Mouse (Mus musculus): ENCODE data around the gene Pdcd1lg2. TPM values are rescaled to one million over a fixed set of nuclear protein-coding genes. Genes with fewer than 3 reads are reported as not detected.

Gene Pdcd1lg2
- polyA plus RNA-seq, 1 experiment, result not detected

GRCm38 (mm10) chr19:29448373-29448772 is 37.7 kb downstream of the Pdcd1lg2 start:
- Histone ChIP-seq H3K27me3 (ENCODE audit: control insufficient read depth, insufficient read depth, low read length) (no peaks in the 10 kb centered on the region), H3K4me3 (replicated peaks; ENCODE audit: insufficient read depth, low read depth, low read length) (no peak overlapping the region), H3K27ac (ENCODE audit: insufficient read depth, low read length) (no peak overlapping the region), H3K4me1 (ENCODE audit: control insufficient read depth, insufficient read depth, low read length) (no peaks in the 10 kb centered on the region)
- TF ChIP-seq CTCF (IDR thresholded peaks at IDR 0.05; ENCODE audit: borderline replicate concordance, insufficient read depth, low read depth, low read length) (no peak), POLR2A (IDR thresholded peaks at IDR 0.05; ENCODE audit: borderline replicate concordance, insufficient read depth, low read length) (no peak)
- 31% methylated on average over 1 of the region's 1 CpGs for WGBS
- DNase-seq, result no peak

GRCm38 (mm10) chr19:29450376-29450775 is 39.7 kb downstream of the Pdcd1lg2 start:
- Histone ChIP-seq H3K4me1 (ENCODE audit: control insufficient read depth, insufficient read depth, low read length) (no peaks in the 10 kb centered on the region), H3K4me3 (replicated peaks; ENCODE audit: insufficient read depth, low read depth, low read length) (no peak overlapping the region), H3K27me3 (ENCODE audit: control insufficient read depth, insufficient read depth, low read length) (no peaks in the 10 kb centered on the region), H3K27ac (ENCODE audit: insufficient read depth, low read length) (no peak overlapping the region)
- no peak for TF ChIP-seq CTCF (IDR thresholded peaks at IDR 0.05; ENCODE audit: borderline replicate concordance, insufficient read depth, low read depth, low read length)
- TF ChIP-seq POLR2A (IDR thresholded peaks at IDR 0.05; ENCODE audit: borderline replicate concordance, insufficient read depth, low read length), result no peak
- DNase-seq, result no peak
- WGBS, result 73% methylated on average over 8 of the region's 8 CpGs

- DNase-seq, result no peak
- H3K4me1 ChIP-seq (ENCODE audit: control insufficient read depth, insufficient read depth, low read length), result no peaks in the 10 kb centered on the region
- WGBS, result 85% methylated on average over 10 of the region's 10 CpGs
- TF ChIP-seq POLR2A (IDR thresholded peaks at IDR 0.05; ENCODE audit: borderline replicate concordance, insufficient read depth, low read length) (no peak), CTCF (IDR thresholded peaks at IDR 0.05; ENCODE audit: borderline replicate concordance, insufficient read depth, low read depth, low read length) (no peak)
- H3K4me3 ChIP-seq (replicated peaks; ENCODE audit: insufficient read depth, low read depth, low read length), result no peak overlapping the region
- no peak overlapping the region for H3K27ac ChIP-seq (ENCODE audit: insufficient read depth, low read length)
- no peaks in the 10 kb centered on the region for H3K27me3 ChIP-seq (ENCODE audit: control insufficient read depth, insufficient read depth, low read length)
Observed at GRCm38 (mm10) chr19:29454141-29454601, 43.5 kb downstream of the Pdcd1lg2 start.

- H3K27ac ChIP-seq (ENCODE audit: insufficient read depth, low read length), result no peak overlapping the region
- DNase-seq, result no peak
- TF ChIP-seq CTCF (IDR thresholded peaks at IDR 0.05; ENCODE audit: borderline replicate concordance, insufficient read depth, low read depth, low read length), result no peak
- no peak for TF ChIP-seq POLR2A (IDR thresholded peaks at IDR 0.05; ENCODE audit: borderline replicate concordance, insufficient read depth, low read length)
- H3K4me1 ChIP-seq (ENCODE audit: control insufficient read depth, insufficient read depth, low read length), result no peaks in the 10 kb centered on the region
- no peak overlapping the region for H3K4me3 ChIP-seq (replicated peaks; ENCODE audit: insufficient read depth, low read depth, low read length)
- WGBS, result 66% methylated on average over 1 of the region's 1 CpGs
- no peaks in the 10 kb centered on the region for H3K27me3 ChIP-seq (ENCODE audit: control insufficient read depth, insufficient read depth, low read length)
Observed at GRCm38 (mm10) chr19:29455156-29455555, 44.4 kb downstream of the Pdcd1lg2 start.

- Histone ChIP-seq H3K27me3 (ENCODE audit: control insufficient read depth, insufficient read depth, low read length) (no peaks in the 10 kb centered on the region), H3K4me1 (ENCODE audit: control insufficient read depth, insufficient read depth, low read length) (no peaks in the 10 kb centered on the region), H3K4me3 (replicated peaks; ENCODE audit: insufficient read depth, low read depth, low read length) (no peak overlapping the region), H3K27ac (ENCODE audit: insufficient read depth, low read length) (no peak overlapping the region)
- 92% methylated on average over 1 of the region's 1 CpGs for WGBS
- no peak for TF ChIP-seq POLR2A (IDR thresholded peaks at IDR 0.05; ENCODE audit: borderline replicate concordance, insufficient read depth, low read length)
- no peak for TF ChIP-seq CTCF (IDR thresholded peaks at IDR 0.05; ENCODE audit: borderline replicate concordance, insufficient read depth, low read depth, low read length)
- no peak for DNase-seq
Observed at GRCm38 (mm10) chr19:29457982-29458381, 47.3 kb downstream of the Pdcd1lg2 start.

GRCm38 (mm10) chr19:29462462-29462861 is 51.7 kb downstream of the Pdcd1lg2 start:
- no peaks in the 10 kb centered on the region for H3K27me3 ChIP-seq (ENCODE audit: control insufficient read depth, insufficient read depth, low read length)
- no peak overlapping the region for H3K4me3 ChIP-seq (replicated peaks; ENCODE audit: insufficient read depth, low read depth, low read length)
- DNase-seq, result no peak
- H3K4me1 ChIP-seq (ENCODE audit: control insufficient read depth, insufficient read depth, low read length), result no peaks in the 10 kb centered on the region
- TF ChIP-seq CTCF (IDR thresholded peaks at IDR 0.05; ENCODE audit: borderline replicate concordance, insufficient read depth, low read depth, low read length), result no peak
- TF ChIP-seq POLR2A (IDR thresholded peaks at IDR 0.05; ENCODE audit: borderline replicate concordance, insufficient read depth, low read length), result no peak
- 88% methylated on average over 4 of the region's 4 CpGs for WGBS
- H3K27ac ChIP-seq (ENCODE audit: insufficient read depth, low read length), result no peak overlapping the region

- TF ChIP-seq CTCF (IDR thresholded peaks at IDR 0.05; ENCODE audit: borderline replicate concordance, insufficient read depth, low read depth, low read length) (no peak), POLR2A (IDR thresholded peaks at IDR 0.05; ENCODE audit: borderline replicate concordance, insufficient read depth, low read length) (no peak)
- 89% methylated on average over 7 of the region's 7 CpGs for WGBS
Observed at GRCm38 (mm10) chr19:29463645-29464395, 53.1 kb downstream of the Pdcd1lg2 start.

GRCm38 (mm10) chr19:29466819-29467218 is 56.1 kb downstream of the Pdcd1lg2 start:
- Histone ChIP-seq H3K27ac (ENCODE audit: insufficient read depth, low read length) (no peak overlapping the region), H3K4me3 (replicated peaks; ENCODE audit: insufficient read depth, low read depth, low read length) (no peak overlapping the region), H3K4me1 (ENCODE audit: control insufficient read depth, insufficient read depth, low read length) (no peaks in the 10 kb centered on the region), H3K27me3 (ENCODE audit: control insufficient read depth, insufficient read depth, low read length) (no peaks in the 10 kb centered on the region)
- TF ChIP-seq CTCF (IDR thresholded peaks at IDR 0.05; ENCODE audit: borderline replicate concordance, insufficient read depth, low read depth, low read length), result no peak
- TF ChIP-seq POLR2A (IDR thresholded peaks at IDR 0.05; ENCODE audit: borderline replicate concordance, insufficient read depth, low read length), result no peak
- 89% methylated on average over 9 of the region's 9 CpGs for WGBS
- no peak for DNase-seq

More at GRCm38 (mm10) chr19:29463645-29464395, 53.1 kb downstream of the Pdcd1lg2 start:
- no peaks in the 10 kb centered on the region for H3K27me3 ChIP-seq (ENCODE audit: control insufficient read depth, insufficient read depth, low read length)
- H3K4me3 ChIP-seq (replicated peaks; ENCODE audit: insufficient read depth, low read depth, low read length), result no peak overlapping the region
- H3K4me1 ChIP-seq (ENCODE audit: control insufficient read depth, insufficient read depth, low read length), result no peaks in the 10 kb centered on the region
- DNase-seq, result no peak
- no peak overlapping the region for H3K27ac ChIP-seq (ENCODE audit: insufficient read depth, low read length)
